Mouse (Mus musculus): ENCODE results near the gene Ifrd2.
A peak's percentile ranks its signal among the peaks of the same experiment; 100 is the strongest.

The Ifrd2 gene

GRCm38 (mm10) chr9:107576357-107577107, 10.9 kb upstream of the Ifrd2 start, which contains the start of gene Hyal1:
Hyal1 (plus strand) TSS chr9:107576927.
- peak; percentile 95 for DNase-seq

- no peak for DNase-seq
Measured at GRCm38 (mm10) chr9:107577871-107578270, 9.6 kb upstream of the Ifrd2 start.

- DNase-seq, result no peak
Measured at GRCm38 (mm10) chr9:107578587-107578986, 8.9 kb upstream of the Ifrd2 start, which contains the start of gene Naa80. Naa80 (plus strand) TSS chr9:107578887.

DNA sequence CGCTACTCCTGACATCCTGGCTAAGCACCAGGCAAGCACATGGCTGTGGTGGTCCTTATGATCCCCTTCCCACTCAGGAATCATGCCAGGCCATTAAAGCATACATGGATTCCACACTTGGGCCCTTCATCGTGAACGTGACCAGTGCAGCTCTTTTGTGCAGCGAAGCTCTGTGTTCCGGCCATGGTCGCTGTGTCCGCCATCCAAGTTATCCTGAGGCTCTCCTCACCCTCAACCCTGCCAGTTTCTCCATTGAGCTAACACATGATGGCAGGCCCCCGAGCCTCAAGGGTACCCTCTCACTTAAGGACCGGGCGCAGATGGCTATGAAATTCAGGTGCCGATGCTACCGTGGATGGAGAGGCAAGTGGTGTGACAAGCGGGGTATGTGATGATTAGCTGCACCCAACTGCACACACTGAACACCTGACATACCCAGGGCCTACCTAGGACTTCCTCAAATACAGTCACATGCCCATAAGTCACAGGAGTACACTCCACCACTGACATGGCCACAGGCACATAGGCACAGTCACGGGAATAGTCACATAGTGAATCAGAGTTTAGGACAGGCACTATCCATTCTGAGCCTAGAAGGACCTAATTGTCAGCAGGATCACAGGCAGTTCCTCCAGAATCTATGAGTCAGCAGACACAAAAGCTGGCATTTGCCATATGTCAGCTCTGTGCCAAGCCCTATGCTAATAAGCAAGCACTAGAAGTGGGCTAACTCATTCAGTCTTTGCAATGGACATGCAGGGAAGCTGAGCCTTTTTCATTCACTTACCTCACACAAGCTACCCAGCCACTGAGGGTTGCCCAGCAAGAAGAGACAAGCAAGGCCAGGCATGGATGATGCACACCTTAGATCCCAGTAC, 8.2 kb upstream of the Ifrd2 start:
- no peak for DNase-seq

DNA sequence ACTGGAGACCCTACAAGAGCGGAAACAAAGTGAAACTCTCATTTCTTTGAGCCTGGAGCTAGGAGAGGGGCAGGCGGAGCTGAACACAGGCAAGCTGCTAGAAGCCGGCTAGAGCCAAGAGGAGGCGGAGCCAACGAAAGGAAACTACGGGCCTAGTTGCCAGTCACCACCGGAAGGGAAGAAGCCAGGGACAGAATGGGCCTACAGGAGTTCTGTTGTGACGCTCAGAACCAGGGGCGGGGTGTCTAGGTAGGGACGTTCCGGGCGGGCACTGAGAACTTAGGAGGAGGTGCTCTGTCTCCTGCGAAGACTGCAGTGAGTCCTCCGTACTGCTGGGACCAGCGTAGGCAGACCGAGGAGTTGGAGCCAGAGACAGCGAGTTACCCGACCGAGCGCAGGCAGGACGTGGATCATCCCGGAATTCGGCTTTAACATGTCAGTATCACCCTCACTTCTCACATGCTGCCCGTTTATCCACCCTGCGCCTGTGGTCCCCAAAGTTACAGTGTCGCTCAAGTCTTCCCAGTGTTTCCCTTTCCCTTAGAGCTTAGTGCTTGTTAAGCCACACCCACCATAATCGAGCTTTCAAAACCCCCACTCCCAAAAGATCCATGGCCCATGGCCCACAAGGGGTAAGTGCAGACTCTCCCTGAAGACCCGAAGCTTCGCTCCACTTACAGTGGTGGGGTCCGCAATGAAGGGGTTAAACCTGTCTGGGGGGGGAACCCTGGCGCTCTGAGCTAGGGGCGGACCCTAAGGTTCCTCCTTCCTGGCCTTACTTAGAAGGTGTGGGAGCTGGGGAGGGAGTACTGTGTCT, 6.7 kb upstream of the Ifrd2 start, which contains the start of gene Hyal3:
TSS of gene Hyal3 (plus strand) at position 318 of the 817 bp plus-strand sequence.
- peak; percentile 92 for DNase-seq

GRCm38 (mm10) chr9:107581584-107581983, 5.9 kb upstream of the Ifrd2 start:
- DNase-seq, result no peak

- no peak for DNase-seq
Measured at GRCm38 (mm10) chr9:107582509-107583062, 4.9 kb upstream of the Ifrd2 start.

- no peak for DNase-seq
Measured at GRCm38 (mm10) chr9:107583174-107583573, 4.3 kb upstream of the Ifrd2 start.

DNA sequence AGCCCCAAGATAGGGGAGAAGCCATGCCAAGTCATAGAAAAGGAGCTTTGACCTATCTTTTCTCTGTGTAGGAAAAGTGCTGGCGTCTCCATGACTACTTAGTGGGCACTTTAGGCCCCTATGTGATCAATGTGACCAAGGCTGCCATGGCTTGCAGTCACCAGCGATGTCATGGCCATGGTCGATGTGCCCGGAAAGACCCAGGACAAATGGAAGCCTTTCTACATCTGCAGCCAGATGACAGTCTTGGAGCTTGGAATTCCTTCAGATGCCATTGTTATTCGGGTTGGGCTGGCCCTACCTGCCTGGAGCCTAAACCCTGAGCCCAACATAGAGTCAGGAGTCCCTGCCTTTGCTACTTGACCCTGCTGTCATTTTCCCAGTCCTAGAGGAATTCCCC, 938 bp upstream of the Ifrd2 start:
- DNase-seq, result no peak

- peak; percentile 69 for DNase-seq
Measured at GRCm38 (mm10) chr9:107587833-107588639, 594 bp downstream of the Ifrd2 start.

- DNase-seq, result peak; percentile 83
Measured at GRCm38 (mm10) chr9:107590058-107590772, 2.8 kb downstream of the Ifrd2 start.

GRCm38 (mm10) chr9:107590773-107591060, 3.3 kb downstream of the Ifrd2 start:
- no peak for DNase-seq

- no peak for DNase-seq
Measured at GRCm38 (mm10) chr9:107593101-107593976, 5.9 kb downstream of the Ifrd2 start.

GRCm38 (mm10) chr9:107594281-107595062, 7.0 kb downstream of the Ifrd2 start:
- no peak for DNase-seq

DNA sequence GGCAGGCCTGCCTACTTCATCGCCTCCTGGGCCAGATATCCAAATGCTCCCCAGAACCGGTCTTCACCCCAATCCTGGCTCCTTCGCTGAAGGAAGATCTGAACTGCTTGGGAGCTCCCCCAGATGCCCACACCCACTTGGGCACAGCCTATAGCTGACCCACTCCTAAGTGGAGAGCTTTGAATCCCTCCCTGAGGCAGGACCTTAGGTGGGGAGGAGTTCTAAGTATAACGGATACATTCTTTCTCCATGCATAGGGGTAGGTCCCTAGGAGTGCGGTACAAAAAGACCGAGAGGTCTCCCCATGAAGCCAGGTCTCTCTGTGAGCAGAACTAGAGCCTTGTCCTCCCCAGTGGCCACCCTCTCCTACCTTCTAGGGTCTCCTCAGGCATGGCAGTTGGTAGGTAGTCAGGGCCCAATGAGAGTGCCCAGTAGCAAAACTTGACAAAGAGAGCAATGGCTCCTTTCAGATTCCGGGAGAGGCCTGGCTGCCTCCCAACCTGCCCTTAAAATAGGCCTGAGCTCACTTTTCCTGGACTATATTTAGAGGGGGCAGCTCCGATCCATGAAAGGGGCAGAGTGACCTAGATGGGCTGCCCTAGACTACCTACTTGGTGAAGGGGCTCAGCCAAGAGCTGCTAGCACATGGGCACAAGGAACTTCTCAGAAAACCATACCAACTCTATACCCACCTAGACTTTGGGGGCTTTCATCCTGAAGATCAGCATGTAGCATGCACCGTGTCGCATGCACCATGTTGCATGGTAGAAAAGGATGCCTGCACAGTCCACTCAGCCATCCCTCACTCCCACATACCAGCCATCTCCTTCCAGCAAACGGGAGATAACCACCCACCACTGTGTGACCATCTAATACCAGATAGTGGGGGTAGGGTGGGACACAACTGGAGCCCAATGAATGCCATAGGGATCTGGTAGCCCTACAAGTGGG, 9.5 kb downstream of the Ifrd2 start:
- no peak for DNase-seq

DNA sequence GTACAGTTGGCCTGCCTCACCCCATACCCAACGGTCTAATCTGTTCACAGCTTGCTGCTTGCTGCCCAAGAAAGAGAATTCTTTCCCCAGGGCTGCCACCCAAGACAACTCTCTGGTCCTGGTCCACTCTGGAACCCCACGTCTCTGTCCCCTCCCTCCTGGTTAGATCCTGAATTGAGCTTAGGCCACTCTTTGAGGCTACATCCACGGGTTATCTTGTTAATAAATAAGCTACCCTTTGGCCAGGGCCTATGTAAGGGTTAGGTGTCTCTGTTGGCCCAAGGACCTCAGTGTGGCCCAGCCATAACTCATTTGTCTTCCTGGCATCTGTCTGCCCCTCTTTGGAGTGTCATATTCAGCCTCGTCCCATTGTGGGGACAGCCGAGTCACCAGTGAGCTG, 10.9 kb downstream of the Ifrd2 start:
- no peak for DNase-seq

DNA sequence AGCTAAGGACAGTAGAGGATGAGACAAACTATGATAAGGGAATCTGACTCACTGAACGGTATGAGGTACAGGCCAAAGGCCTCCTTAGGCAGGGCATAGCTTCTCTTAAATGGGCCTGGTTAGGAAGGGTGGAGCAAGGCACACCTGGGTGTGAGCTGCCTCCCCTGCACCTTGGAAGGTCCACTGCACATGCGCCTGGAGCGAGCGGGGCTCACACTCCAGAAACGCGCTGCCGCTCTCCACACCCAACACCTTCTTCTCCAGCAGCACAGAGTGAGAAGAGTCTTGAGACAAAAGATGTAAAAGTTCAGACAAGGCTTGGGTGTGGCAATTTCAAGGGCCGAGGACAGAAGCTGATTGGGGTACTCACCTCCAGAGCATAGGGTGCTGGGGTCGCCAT, 12.0 kb downstream of the Ifrd2 start:
- no peak for DNase-seq

GRCm38 (mm10) chr9:107599842-107600241, 12.4 kb downstream of the Ifrd2 start:
- no peak for DNase-seq
